Mouse (Mus musculus): ENCODE measurements around the gene Enpp3. TPM values are rescaled to one million over a fixed set of nuclear protein-coding genes. Genes with fewer than 3 reads are reported as not detected.

Enpp3 gene
- total RNA-seq, 2 experiments from 2014 or later = 0.91 to 2.0 TPM

- DNase-seq (ENCODE audit: extremely low spot score in 1 of 2, low spot score in 2 of 2) = no peak
Measured at GRCm38 (mm10) chr10:24725197-24725596, 117.4 kb downstream of the Enpp3 start.

More at GRCm38 (mm10) chr10:24725197-24725596, 117.4 kb downstream of the Enpp3 start:
- intact Hi-C loops (cut with DNase I) = no loop called here

Other genes starting within 250 kb of the Enpp3 start
- gene Ccn2, start 247.4 kb downstream of the Enpp3 start, total RNA-seq (2021) = 10 to 100 TPM; 27.6 to 41.4 TPM
- gene Enpp1, start 130.7 kb downstream of the Enpp3 start, total RNA-seq (2021) = 1 to 10 TPM; 3.7 to 4.6 TPM
- gene Med23, start 27.2 kb upstream of the Enpp3 start, total RNA-seq (2021) = 10 to 100 TPM; 28.1 to 30.5 TPM
- under 1 TPM; 0.24 to 0.30 TPM for gene Arg1, start 84.7 kb upstream of the Enpp3 start, total RNA-seq (2021)